Mouse (Mus musculus) limb, embryonic 14.5 days (tissue): Measurements from ENCODE around the gene Adprh. TPM values are rescaled to one million over a fixed set of nuclear protein-coding genes. Genes with fewer than 3 reads are reported as not detected.
A peak's percentile ranks its signal among the peaks of the same experiment; 100 is the strongest.
"Not testable (repeated sequence)": the region's sequence is repeated elsewhere in the genome, so short reads cannot be mapped to it uniquely, and the experiment has no call there.

Experiments
- ATAC-seq: fragments of 200-750 bp; cut with Nextera tagmentation; 2 replicates; pipeline ENCODE4 v1.8.0; 2017; ENCODE audit warnings: low read depth, moderate number of reproducible peaks, moderate TSS enrichment; ENCODE audit not compliant: low FRiP score
- DNase-seq: peaks from one replicate; pipeline ENCODE4 v3.0.0-alpha.2; 2015; ENCODE audit warnings: low spot score
- H3K27ac ChIP-seq: fragments of 300-500 bp; sonication (generic); replicated peaks from 2 replicates; pipeline ENCODE4 v1.5.1; 2014; ENCODE audit warnings: low read depth, mild to moderate bottlenecking, low read length, moderate library complexity, mixed read lengths
- H3K27me3 ChIP-seq: fragments of 300-500 bp; sonication (generic); 2 replicates; pipeline ENCODE4 v1.6.1; 2014; ENCODE audit warnings: low read length, mixed read lengths; ENCODE audit not compliant: control insufficient read depth, insufficient read depth
- H3K36me3 ChIP-seq: fragments of 300-500 bp; sonication (generic); 2 replicates; pipeline ENCODE4 v1.6.1; 2014; ENCODE audit warnings: mild to moderate bottlenecking, low read length, moderate library complexity, mixed read lengths; ENCODE audit not compliant: control insufficient read depth, insufficient read depth
- H3K4me1 ChIP-seq: fragments of 300-500 bp; sonication (generic); 2 replicates; pipeline ENCODE4 v1.6.1; 2014; ENCODE audit warnings: antibody characterized with exemption, low read length, mixed read lengths; ENCODE audit not compliant: control insufficient read depth, insufficient read depth
- H3K4me2 ChIP-seq: fragments of 300-500 bp; sonication (generic); replicated peaks from 2 replicates; pipeline ENCODE4 v1.6.1; 2014; ENCODE audit warnings: low read depth, mild to moderate bottlenecking, low read length, moderate library complexity; ENCODE audit not compliant: severe bottlenecking
- H3K4me3 ChIP-seq: fragments of 300-500 bp; sonication (generic); replicated peaks from 2 replicates; pipeline ENCODE4 v1.5.1; 2014; ENCODE audit warnings: low read length
- H3K9ac ChIP-seq: fragments of 300-500 bp; sonication (generic); 2 replicates; pipeline ENCODE4 v1.6.1; 2014; ENCODE audit warnings: mild to moderate bottlenecking, low read depth, low read length, moderate library complexity; ENCODE audit not compliant: severe bottlenecking
- H3K9me3 ChIP-seq: fragments of 300-500 bp; sonication (generic); 2 replicates; pipeline ENCODE4 v1.6.1; 2016; ENCODE audit warnings: low read length; ENCODE audit not compliant: control insufficient read depth
- POLR2A ChIP-seq: fragments of 200-500 bp; IDR thresholded peaks from 2 replicates; pipeline ENCODE4 v1.8.0; 2012; ENCODE audit warnings: inconsistent platforms, mild to moderate bottlenecking, moderate library complexity, borderline replicate concordance; ENCODE audit not compliant: insufficient read depth, insufficient read length; ENCODE audit errors: extremely low read depth
- WGBS: fragments of 180-500 bp; shearing (Covaris S2); extraction: QIAGEN DNeasy Blood & Tissue Kit; methylation state at CpG from one replicate; pipeline ENCODE4 v1.1.7; 2014; 5-methylcytosine and 5-hydroxymethylcytosine counted together
- polyA plus RNA-seq, 2 experiments: library from polyadenylated mRNA; depleted of rRNA in 1 of 2; stranded (reverse) in 1 of 2; unstranded in 1 of 2; fragments of >200 nt; fragmentation: Nextera tagmentation in 1 of 2; extraction: Ambion mirVana in 1 of 2; gene quantifications; 2 replicates each; pipeline versions ENCODE4 v1.2.1 to v1.2.3; 2012 to 2014

Gene Adprh
- polyA plus RNA-seq, 2 experiments = 69.5 to 114 TPM

GRCm38 (mm10) chr16:38482780-38483562 lies 30.5 kb upstream of the Adprh start:
- no peaks in the 10 kb centered on the region for H3K9me3 ChIP-seq
- H3K4me1 ChIP-seq = no peaks in the 10 kb centered on the region
- DNase-seq (peak; percentile 40), ATAC-seq (no peak)
- H3K36me3 ChIP-seq = no peaks in the 10 kb centered on the region
- peak overlapping the region; percentile 32 for H3K4me3 ChIP-seq
- no peak overlapping the region for H3K27ac ChIP-seq
- H3K27me3 ChIP-seq = peaks cover 15% of the 10 kb centered on the region
- H3K9ac ChIP-seq = 0 out of 2 replicates have a peak overlapping the region, but pooled peaks have one; percentile 21
- H3K4me2 ChIP-seq = peak overlapping the region; percentile 50
- TF ChIP-seq POLR2A = no peak
- WGBS = 23% methylated on average over 32 of the region's 32 CpGs

- H3K27ac ChIP-seq = no peak overlapping the region
- WGBS = 82% methylated on average over 4 of the region's 4 CpGs
- no peak for TF ChIP-seq POLR2A
- H3K4me3 ChIP-seq = no peak overlapping the region
- H3K4me2 ChIP-seq = no peak overlapping the region
- no peaks in the 10 kb centered on the region for H3K9me3 ChIP-seq
- ATAC-seq (no peak), DNase-seq (no peak)
- H3K36me3 ChIP-seq = no peaks in the 10 kb centered on the region
- H3K4me1 ChIP-seq = no peaks in the 10 kb centered on the region
- H3K27me3 ChIP-seq = peaks cover 15% of the 10 kb centered on the region
- no peak overlapping the region for H3K9ac ChIP-seq
Observed at GRCm38 (mm10) chr16:38481327-38481726, 28.8 kb upstream of the Adprh start.

- H3K9ac ChIP-seq = no peak overlapping the region
- H3K4me1 ChIP-seq = no peaks in the 10 kb centered on the region
- TF ChIP-seq POLR2A = no peak
- 84% methylated on average over 3 of the region's 3 CpGs for WGBS
- no peak overlapping the region for H3K27ac ChIP-seq
- peaks cover 5% of the 10 kb centered on the region; the same call in 1 of the 2 replicates for H3K27me3 ChIP-seq
- ATAC-seq = no peak
- no peaks in the 10 kb centered on the region for H3K9me3 ChIP-seq
- H3K4me3 ChIP-seq = no peak overlapping the region
- no peak for DNase-seq
- H3K4me2 ChIP-seq = no peak overlapping the region
- H3K36me3 ChIP-seq = no peaks in the 10 kb centered on the region
Observed at GRCm38 (mm10) chr16:38478296-38478695, 25.8 kb upstream of the Adprh start.

- DNase-seq, H3K9me3 ChIP-seq, H3K36me3 ChIP-seq, H3K27ac ChIP-seq, H3K27me3 ChIP-seq, H3K4me1 ChIP-seq, ATAC-seq: not testable (repeated sequence)
- H3K4me2 ChIP-seq = peak overlapping the region; percentile 76
- peak overlapping the region; percentile 37 for H3K4me3 ChIP-seq
- H3K9ac ChIP-seq = peak overlapping the region; percentile 54
- 37% methylated on average over 14 of the region's 14 CpGs for WGBS
Observed at GRCm38 (mm10) chr16:38477241-38477608, 24.7 kb upstream of the Adprh start.

GRCm38 (mm10) chr16:38476312-38477240 lies 24.1 kb upstream of the Adprh start:
- peak overlapping the region; percentile 41; the same call in 1 of the 2 replicates for H3K27ac ChIP-seq
- DNase-seq = peak; percentile 45
- H3K27me3 ChIP-seq = no peaks in the 10 kb centered on the region
- no peaks in the 10 kb centered on the region for H3K36me3 ChIP-seq
- 0 out of 2 replicates have a peak, but pooled peaks have one; percentile 31 for TF ChIP-seq POLR2A
- ATAC-seq = peak; percentile 47; the same call in 1 of the 2 replicates
- no peaks in the 10 kb centered on the region for H3K9me3 ChIP-seq
- no peaks in the 10 kb centered on the region for H3K4me1 ChIP-seq
- H3K9ac ChIP-seq = peak overlapping the region; percentile 54
- peak overlapping the region; percentile 37 for H3K4me3 ChIP-seq
- 8% methylated on average over 34 of the region's 34 CpGs for WGBS
- H3K4me2 ChIP-seq = peak overlapping the region; percentile 76
